Mouse (Mus musculus) cortical plate, adult 2 months (tissue): ENCODE measurements around the gene Slc7a4.

ENCODE experiments used
- CTCF ChIP-seq: fragments of 200-500 bp; IDR thresholded peaks from 2 replicates; pipeline ENCODE4 v1.5.1; 2011; ENCODE audit warnings: mild to moderate bottlenecking, control low read depth, low read length; ENCODE audit not compliant: insufficient read depth; ENCODE audit errors: extremely low read depth
- POLR2A ChIP-seq: fragments of 200-500 bp; IDR thresholded peaks from 2 replicates; pipeline ENCODE4 v1.6.1; 2011; ENCODE audit warnings: mild to moderate bottlenecking, low read length, control low read depth; ENCODE audit not compliant: insufficient read depth; ENCODE audit errors: extremely low read depth

DNA sequence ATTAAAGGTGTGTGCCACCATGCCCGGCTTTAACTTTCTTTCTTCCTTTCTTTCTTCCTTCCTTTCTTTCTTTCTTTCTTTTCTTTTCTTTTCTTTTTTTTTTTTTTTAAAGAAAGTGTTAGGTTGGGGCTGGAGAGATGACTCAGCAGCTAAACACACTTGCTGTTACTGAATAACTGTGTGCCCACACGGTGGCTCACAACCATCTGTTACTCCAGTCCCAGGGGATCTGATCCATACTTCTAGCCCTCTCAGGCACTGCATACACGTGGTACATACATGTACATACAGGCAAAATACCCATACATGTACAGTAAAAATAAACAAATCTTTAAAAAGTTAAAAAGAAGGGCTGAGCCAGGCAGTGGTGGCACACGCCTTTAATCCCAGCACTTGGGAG, 28.4 kb upstream of the Slc7a4 start:
- TF ChIP-seq CTCF (no peak), POLR2A (no peak)
